In genomic region chr15:86082551-86082961, GRCm38 (mm10) we compare ENCODE assay signal across 12 mouse cellular contexts. TPM values are rescaled to one million over a fixed set of nuclear protein-coding genes. Genes with fewer than 3 reads are reported as not detected.
DNase-seq lines count a peak whose midpoint lies in the region; ATAC-seq and TF ChIP-seq lines count a peak whose summit lies in the region.
"Had no signal": no experiment of that assay in that cellular context is flagged by ENCODE, and none has a peak within 500 bp of the region (broad histone marks: within the 10 kb centered on the region; RNA-seq: fewer than 3 reads in every experiment).

No protein-coding gene starts in this region.

- no peak overlapping the region for H3K27ac ChIP-seq in forebrain, embryonic 12.5 days
- no peak overlapping the region for H3K27ac ChIP-seq in forebrain, embryonic 15.5 days (replicated peaks)
- H3K27ac ChIP-seq in midbrain, embryonic 14.5 days (replicated peaks; ENCODE audit: low read depth, low read length) = 0 out of 2 replicates have a peak overlapping the region, but pooled peaks have one; percentile 5
- no peak overlapping the region for H3K27ac ChIP-seq in midbrain, postnatal 0 days (ENCODE audit: low read depth, low read length)
- peak overlapping the region; percentile 88 for H3K27ac ChIP-seq in heart, postnatal 0 days (ENCODE audit: low read depth)

- no peak overlapping the region for H3K4me2 ChIP-seq in forebrain, embryonic 12.5 days
- no peak overlapping the region for H3K4me2 ChIP-seq in forebrain, embryonic 15.5 days (replicated peaks)
- no peak overlapping the region for H3K4me2 ChIP-seq in midbrain, embryonic 14.5 days (ENCODE audit: low read length)
- no peak overlapping the region for H3K4me2 ChIP-seq in midbrain, postnatal 0 days (ENCODE audit: low read depth, low read length, poor library complexity, severe bottlenecking)
- peak overlapping the region; percentile 27; the same call in 1 of the 2 replicates for H3K4me2 ChIP-seq in heart, postnatal 0 days (ENCODE audit: low read depth, low read length)

- H3K9me3 ChIP-seq in forebrain, embryonic 12.5 days = no peaks in the 10 kb centered on the region
- no peaks in the 10 kb centered on the region for H3K9me3 ChIP-seq in forebrain, embryonic 15.5 days
- no peaks in the 10 kb centered on the region for H3K9me3 ChIP-seq in midbrain, embryonic 14.5 days (ENCODE audit: control insufficient read depth, low read length)
- H3K9me3 ChIP-seq in midbrain, postnatal 0 days (ENCODE audit: low read length) = no peaks in the 10 kb centered on the region
- H3K9me3 ChIP-seq in heart, postnatal 0 days (replicated peaks; ENCODE audit: control insufficient read depth, low read length) = no peaks in the 10 kb centered on the region

- ATAC-seq in forebrain, embryonic 12.5 days (ENCODE audit: low FRiP score) = no peak
- ATAC-seq in forebrain, embryonic 15.5 days (replicated peaks) = no peak
- ATAC-seq in midbrain, embryonic 14.5 days (ENCODE audit: low FRiP score, low TSS enrichment) = no peak
- ATAC-seq in midbrain, postnatal 0 days (ENCODE audit: low FRiP score) = no peak
- no peak for ATAC-seq in heart, postnatal 0 days (ENCODE audit: insufficient read depth, low read depth)

- DNase-seq in kidney, adult 18-20 months = peak; percentile 22
- no peak for DNase-seq in kidney, postnatal 25 days
- DNase-seq in midbrain, embryonic 14.5 days = no peak
- no peak for DNase-seq in midbrain, postnatal 0 days (ENCODE audit: low spot score)
- no peak for DNase-seq in heart, postnatal 0 days (ENCODE audit: low spot score)
- no peak for DNase-seq in lung, postnatal 4 days
- DNase-seq: gastrocnemius, postnatal 36 days; kidney, adult 11 months; lung, postnatal 36 days; thymus, postnatal 4 days had no signal

- peak overlapping the region; percentile 21; the same call in 1 of the 2 replicates for H3K9ac ChIP-seq in forebrain, embryonic 12.5 days
- H3K9ac ChIP-seq in forebrain, embryonic 15.5 days (replicated peaks) = no peak overlapping the region
- no peak overlapping the region for H3K9ac ChIP-seq in midbrain, embryonic 14.5 days (replicated peaks; ENCODE audit: low read length)
- no peak overlapping the region for H3K9ac ChIP-seq in midbrain, postnatal 0 days (replicated peaks; ENCODE audit: low read length, poor library complexity, severe bottlenecking)
- H3K9ac ChIP-seq in heart, postnatal 0 days (replicated peaks; ENCODE audit: low read depth, low read length) = 0 out of 2 replicates have a peak overlapping the region, but pooled peaks have one; percentile 22

- 91% methylated on average over 11 of the region's 11 CpGs for WGBS in forebrain, embryonic 12.5 days
- WGBS in forebrain, embryonic 15.5 days = 67% methylated on average over 11 of the region's 11 CpGs
- WGBS in midbrain, embryonic 14.5 days = 84% methylated on average over 11 of the region's 11 CpGs
- 71% methylated on average over 11 of the region's 11 CpGs for WGBS in midbrain, postnatal 0 days
- 43% methylated on average over 11 of the region's 11 CpGs for WGBS in heart, postnatal 0 days

- TF ChIP-seq EP300 in heart, postnatal 0 days (IDR thresholded peaks at IDR 0.05; ENCODE audit: low read depth) = no peak

- H3K4me3 ChIP-seq in forebrain, embryonic 12.5 days (replicated peaks) = no peak overlapping the region
- H3K4me3 ChIP-seq in forebrain, embryonic 15.5 days = no peak overlapping the region
- H3K4me3 ChIP-seq in midbrain, embryonic 14.5 days (replicated peaks; ENCODE audit: low read depth, low read length) = no peak overlapping the region
- no peak overlapping the region for H3K4me3 ChIP-seq in midbrain, postnatal 0 days (ENCODE audit: low read depth, low read length)
- no peak overlapping the region for H3K4me3 ChIP-seq in heart, postnatal 0 days (ENCODE audit: low read depth, low read length)

- no peaks in the 10 kb centered on the region for H3K27me3 ChIP-seq in forebrain, embryonic 12.5 days
- H3K27me3 ChIP-seq in forebrain, embryonic 15.5 days = no peaks in the 10 kb centered on the region
- H3K27me3 ChIP-seq in midbrain, embryonic 14.5 days (ENCODE audit: control insufficient read depth, insufficient read depth, low read length) = no peaks in the 10 kb centered on the region
- H3K27me3 ChIP-seq in midbrain, postnatal 0 days (ENCODE audit: insufficient read depth, low read length) = no peaks in the 10 kb centered on the region
- no peaks in the 10 kb centered on the region for H3K27me3 ChIP-seq in heart, postnatal 0 days (ENCODE audit: control insufficient read depth, insufficient read depth, low read length)

- peaks cover 65% of the 10 kb centered on the region for H3K4me1 ChIP-seq in forebrain, embryonic 12.5 days
- peaks cover 67% of the 10 kb centered on the region for H3K4me1 ChIP-seq in forebrain, embryonic 15.5 days
- H3K4me1 ChIP-seq in midbrain, embryonic 14.5 days (ENCODE audit: control insufficient read depth, insufficient read depth, low read length) = peaks cover 65% of the 10 kb centered on the region
- peaks cover 37% of the 10 kb centered on the region for H3K4me1 ChIP-seq in midbrain, postnatal 0 days (ENCODE audit: insufficient read depth, low read length)
- peaks cover 92% of the 10 kb centered on the region for H3K4me1 ChIP-seq in heart, postnatal 0 days (ENCODE audit: control insufficient read depth, insufficient read depth)

- no peak for TF ChIP-seq CTCF in midbrain, postnatal 0 days (IDR thresholded peaks at IDR 0.05)
- no peak for TF ChIP-seq CTCF in heart, postnatal 0 days (IDR thresholded peaks at IDR 0.05; ENCODE audit: low read depth)

- no peaks in the 10 kb centered on the region for H3K36me3 ChIP-seq in forebrain, embryonic 12.5 days (replicated peaks)
- no peaks in the 10 kb centered on the region for H3K36me3 ChIP-seq in forebrain, embryonic 15.5 days
- H3K36me3 ChIP-seq in midbrain, embryonic 14.5 days (ENCODE audit: control insufficient read depth, insufficient read depth, low read length) = no peaks in the 10 kb centered on the region
- H3K36me3 ChIP-seq in midbrain, postnatal 0 days (ENCODE audit: insufficient read depth, low read length) = no peaks in the 10 kb centered on the region
- H3K36me3 ChIP-seq in heart, postnatal 0 days (replicated peaks; ENCODE audit: control insufficient read depth, insufficient read depth, low read length) = no peaks in the 10 kb centered on the region

RNA-seq across cellular contexts. Expression of gene Gramd4, which starts 25.1 kb away (rescaled TPM):
- 33.4 and 36.6 TPM in 2 replicates for polyA plus RNA-seq in forebrain, embryonic 12.5 days (2016; fragmentation: Nextera tagmentation; extraction: Ambion mirVana)
- polyA plus RNA-seq in forebrain, embryonic 15.5 days (2015; fragmentation: Nextera tagmentation; extraction: Ambion mirVana) = 48.8 and 52.9 TPM in 2 replicates
- polyA plus RNA-seq in midbrain, embryonic 14.5 days (2014; fragmentation: Nextera tagmentation; extraction: Ambion mirVana) = 29.5 and 31.0 TPM in 2 replicates
- total RNA-seq in midbrain, postnatal 0 days (2014; rRNA removed) = 43.4 and 47.6 TPM in 2 replicates
- polyA plus RNA-seq in midbrain, postnatal 0 days (2015; fragmentation: Nextera tagmentation; extraction: Ambion mirVana) = 21.5 and 22.5 TPM in 2 replicates
- total RNA-seq in heart, postnatal 0 days (2014; rRNA removed; ENCODE audit: low replicate concordance) = 31.8 and 35.0 TPM in 2 replicates
- 15.4 and 16.2 TPM in 2 replicates for polyA plus RNA-seq in heart, postnatal 0 days (2015; fragmentation: Nextera tagmentation; extraction: Ambion mirVana)

RNA-seq across cellular contexts. Expression of gene Celsr1, which starts 49.0 kb away (rescaled TPM):
- 7.3 and 7.9 TPM in 2 replicates for polyA plus RNA-seq in forebrain, embryonic 12.5 days (2016; fragmentation: Nextera tagmentation; extraction: Ambion mirVana)
- polyA plus RNA-seq in forebrain, embryonic 15.5 days (2015; fragmentation: Nextera tagmentation; extraction: Ambion mirVana) = 5.8 and 7.2 TPM in 2 replicates
- 2.9 and 3.5 TPM in 2 replicates for polyA plus RNA-seq in midbrain, embryonic 14.5 days (2014; fragmentation: Nextera tagmentation; extraction: Ambion mirVana)
- total RNA-seq in midbrain, postnatal 0 days (2014; rRNA removed) = 13.7 and 15.0 TPM in 2 replicates
- polyA plus RNA-seq in midbrain, postnatal 0 days (2015; fragmentation: Nextera tagmentation; extraction: Ambion mirVana) = 0.60 and 0.79 TPM in 2 replicates
- total RNA-seq in heart, postnatal 0 days (2014; rRNA removed; ENCODE audit: low replicate concordance) = 17.4 and 18.0 TPM in 2 replicates
- polyA plus RNA-seq in heart, postnatal 0 days (2015; fragmentation: Nextera tagmentation; extraction: Ambion mirVana) = 0.80 and 0.97 TPM in 2 replicates

Comparison
In these comparisons a context has a peak if more than half of its experiments do, and no peak if none do; other contexts are left out.
1. H3K27ac ChIP-seq: peak in midbrain, embryonic 14.5 days (single experiment) and heart, postnatal 0 days (single experiment); none in forebrain, embryonic 12.5 days (single experiment), forebrain, embryonic 15.5 days (single experiment) and midbrain, postnatal 0 days (single experiment).
2. H3K9ac ChIP-seq: peak in forebrain, embryonic 12.5 days (single experiment) and heart, postnatal 0 days (single experiment); none in forebrain, embryonic 15.5 days (single experiment), midbrain, embryonic 14.5 days (single experiment) and midbrain, postnatal 0 days (single experiment).